Mouse (Mus musculus) heart, embryonic 15.5 days (tissue): ENCODE measurements around the gene Prkaca. TPM values are rescaled to one million over a fixed set of nuclear protein-coding genes. Genes with fewer than 3 reads are reported as not detected.

Experiments
- ATAC-seq: fragments of 200-750 bp; cut with Nextera tagmentation; replicated peaks from 2 replicates; pipeline ENCODE4 v1.8.0; 2017; ENCODE audit warnings: low read depth, moderate TSS enrichment; ENCODE audit not compliant: insufficient number of reproducible peaks, insufficient read depth, low FRiP score
- H3K27ac ChIP-seq: fragments of 300-500 bp; sonication (generic); 2 replicates; pipeline ENCODE4 v1.5.1; 2015; ENCODE audit warnings: mild to moderate bottlenecking, inconsistent platforms
- H3K27me3 ChIP-seq: fragments of 300-500 bp; sonication (generic); 2 replicates; pipeline ENCODE4 v1.6.1; 2015; ENCODE audit warnings: inconsistent platforms
- H3K36me3 ChIP-seq: fragments of 300-500 bp; sonication (generic); 2 replicates; pipeline ENCODE4 v1.6.1; 2015; ENCODE audit warnings: mild to moderate bottlenecking, inconsistent platforms
- H3K4me1 ChIP-seq: fragments of 300-500 bp; sonication (generic); replicated peaks from 2 replicates; pipeline ENCODE4 v1.6.1; 2015; ENCODE audit warnings: inconsistent platforms
- H3K4me2 ChIP-seq: fragments of 300-500 bp; sonication (generic); 2 replicates; pipeline ENCODE4 v1.6.1; 2015; ENCODE audit warnings: inconsistent platforms, mild to moderate bottlenecking, moderate library complexity
- H3K4me3 ChIP-seq: fragments of 300-500 bp; sonication (generic); 2 replicates; pipeline ENCODE4 v1.5.1; 2015; ENCODE audit warnings: mild to moderate bottlenecking, inconsistent platforms
- H3K9ac ChIP-seq: fragments of 300-500 bp; sonication (generic); 2 replicates; pipeline ENCODE4 v1.6.1; 2015; ENCODE audit warnings: mild to moderate bottlenecking, inconsistent platforms
- H3K9me3 ChIP-seq: fragments of 300-500 bp; sonication (generic); replicated peaks from 2 replicates; pipeline ENCODE4 v1.6.1; 2016; ENCODE audit warnings: inconsistent platforms
- WGBS: fragments of 180-500 bp; shearing (Covaris S2); methylation state at CpG from one replicate; pipeline ENCODE4 v1.1.7; 2015; ENCODE audit warnings: mixed read lengths; 5-methylcytosine and 5-hydroxymethylcytosine counted together
- polyA plus RNA-seq: library from polyadenylated mRNA; unstranded; fragments of >200 nt; fragmentation: Nextera tagmentation; extraction: Ambion mirVana; gene quantifications from 2 replicates; pipeline ENCODE4 v1.2.1, GENCODE M21; 2015

The Prkaca gene
- polyA plus RNA-seq, 1 experiment from 2014 or later: 260 TPM

DNA sequence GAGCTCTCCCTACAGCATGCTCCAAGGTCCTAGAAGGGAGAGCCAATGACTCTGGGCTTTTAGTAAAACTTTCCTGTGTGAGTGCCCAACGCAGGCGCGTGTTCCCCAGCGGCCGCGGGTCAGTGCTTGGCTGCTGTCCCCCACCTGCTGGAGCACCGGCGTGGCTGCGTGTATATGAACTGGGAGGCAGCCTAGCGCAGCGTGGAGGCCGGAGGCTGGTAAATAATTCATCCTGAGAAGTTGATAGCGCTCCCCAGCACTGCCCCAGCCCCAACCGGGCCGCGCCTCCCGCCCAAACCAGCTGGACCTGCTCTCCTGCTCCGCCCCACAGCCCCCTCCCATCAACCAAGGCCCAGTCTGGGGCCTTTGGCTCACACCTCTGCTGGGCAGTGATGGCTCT, 48.3 kb downstream of the Prkaca start, which contains the start of gene Palm3:
Gene Palm3 (plus strand): TSS at position 376 of the 400 bp plus-strand sequence.
- Histone ChIP-seq H3K36me3 (no peaks in the 10 kb centered on the region), H3K4me3 (no peak within 1 kb of the TSS), H3K4me1 (peaks cover 44% of the 10 kb centered on the region), H3K4me2 (peak within 1 kb of the TSS; percentile 22; the same call in 1 of the 2 replicates), H3K9me3 (no peaks in the 10 kb centered on the region), H3K27ac (no peak within 1 kb of the TSS), H3K9ac (no peak within 1 kb of the TSS), H3K27me3 (peaks cover 34% of the 10 kb centered on the region)
- WGBS: 10% methylated on average over 18 of the region's 18 CpGs
- ATAC-seq: no peak

DNA sequence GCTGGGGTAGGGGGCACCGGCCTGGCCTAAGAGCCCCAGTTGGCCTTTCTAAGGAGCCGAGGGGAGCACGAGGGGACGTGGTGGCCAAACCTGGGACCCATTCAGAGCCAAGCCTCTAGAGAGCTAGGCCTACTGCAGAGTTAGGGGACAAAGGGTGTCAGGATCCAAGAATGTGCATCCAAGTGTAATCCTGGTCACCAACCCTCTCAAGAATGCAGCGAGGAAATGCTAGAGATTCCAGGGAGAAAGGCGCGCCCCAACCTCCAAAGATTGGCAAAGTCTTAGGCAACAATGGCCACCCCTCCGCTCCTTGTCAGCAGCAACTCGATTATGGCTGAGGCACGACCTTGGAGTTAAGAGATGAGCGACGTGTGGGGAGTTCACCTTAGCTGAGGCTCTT, 48.8 kb downstream of the Prkaca start:
- Histone ChIP-seq H3K36me3 (no peaks in the 10 kb centered on the region), H3K27me3 (peaks cover 38% of the 10 kb centered on the region), H3K4me3 (no peak overlapping the region), H3K4me1 (peaks cover 47% of the 10 kb centered on the region), H3K4me2 (peak overlapping the region; percentile 22; the same call in 1 of the 2 replicates), H3K9ac (no peak overlapping the region), H3K9me3 (no peaks in the 10 kb centered on the region), H3K27ac (no peak overlapping the region)
- no peak for ATAC-seq
- WGBS: 53% methylated on average over 12 of the region's 12 CpGs

DNA sequence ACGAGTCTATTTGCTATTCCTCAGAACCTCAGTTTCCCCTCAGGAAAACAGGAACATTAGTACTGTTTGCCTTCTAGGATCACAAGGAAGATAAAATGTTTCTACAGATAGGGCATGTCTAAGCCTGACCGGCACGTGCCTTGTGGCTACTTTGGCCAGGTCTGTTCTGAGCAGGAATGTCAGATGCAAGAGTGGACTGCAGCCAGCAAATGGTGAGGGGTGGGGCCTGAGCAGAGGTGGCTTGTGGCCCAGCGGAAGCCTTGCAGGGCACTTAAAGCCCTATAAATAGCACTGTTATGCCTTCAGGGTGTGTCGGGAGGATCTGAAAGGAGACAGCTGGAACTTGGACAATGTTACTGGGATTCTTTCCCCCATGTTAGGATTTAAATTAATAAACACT, 50.3 kb downstream of the Prkaca start:
- Histone ChIP-seq H3K27me3 (peaks cover 54% of the 10 kb centered on the region), H3K4me2 (peak overlapping the region; percentile 23), H3K9me3 (no peaks in the 10 kb centered on the region), H3K9ac (no peak overlapping the region), H3K36me3 (no peaks in the 10 kb centered on the region), H3K4me3 (no peak overlapping the region), H3K27ac (peak overlapping the region; percentile 66), H3K4me1 (peaks cover 47% of the 10 kb centered on the region)
- WGBS: 6% methylated on average over 5 of the region's 5 CpGs
- ATAC-seq: peak; percentile 75

DNA sequence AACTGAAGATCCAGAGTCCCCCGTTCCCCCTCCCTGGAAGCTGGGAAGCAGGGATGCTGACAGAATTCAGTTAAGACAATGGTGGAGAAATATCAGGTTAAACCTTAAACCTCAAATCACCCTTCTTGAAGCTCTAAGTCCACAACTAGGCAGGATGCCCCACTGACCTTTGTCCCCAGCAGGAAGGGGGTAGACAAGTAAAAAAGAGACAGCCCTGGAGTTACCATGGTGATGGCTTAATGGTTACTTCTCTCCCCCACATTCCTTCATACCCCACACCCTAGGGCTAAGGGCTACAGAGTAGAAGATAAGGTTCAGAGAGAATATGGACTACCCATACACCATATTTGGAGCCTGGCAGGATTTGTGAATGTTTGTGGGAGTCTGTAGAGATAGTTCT, 50.8 kb downstream of the Prkaca start:
- WGBS: 29% methylated on average over 1 of the region's 1 CpGs
- Histone ChIP-seq H3K9me3 (no peaks in the 10 kb centered on the region), H3K9ac (no peak overlapping the region), H3K27me3 (peaks cover 58% of the 10 kb centered on the region), H3K4me2 (peak overlapping the region; percentile 23), H3K36me3 (no peaks in the 10 kb centered on the region), H3K27ac (peak overlapping the region; percentile 66), H3K4me3 (no peak overlapping the region), H3K4me1 (peaks cover 47% of the 10 kb centered on the region)
- ATAC-seq: no peak

DNA sequence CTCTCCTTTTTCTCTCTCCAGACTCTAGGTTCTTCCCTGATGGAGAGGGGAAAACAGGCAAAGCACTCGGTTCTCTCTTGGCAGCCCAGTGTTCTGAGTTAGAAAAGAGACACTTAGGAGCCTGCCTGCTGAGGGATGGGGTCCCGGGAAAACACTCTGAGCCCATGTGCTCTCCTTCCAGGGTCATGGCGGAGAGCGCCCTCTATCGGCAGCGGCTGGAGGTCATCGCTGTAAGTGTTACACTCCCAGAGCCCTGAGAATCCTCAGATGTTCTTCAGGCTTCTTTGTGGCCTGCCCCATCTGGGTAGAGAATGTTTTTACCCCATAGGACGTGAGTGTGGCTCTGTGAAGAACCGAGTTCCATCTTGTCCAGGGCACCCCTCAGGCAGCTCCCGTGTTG, 51.4 kb downstream of the Prkaca start:
- no peak overlapping the region for H3K9ac ChIP-seq
- WGBS: 21% methylated on average over 10 of the region's 10 CpGs
- H3K4me2 ChIP-seq: no peak overlapping the region
- no peak for ATAC-seq
- H3K27me3 ChIP-seq: peaks cover 62% of the 10 kb centered on the region
- H3K4me3 ChIP-seq: no peak overlapping the region
- H3K9me3 ChIP-seq: no peaks in the 10 kb centered on the region
- H3K36me3 ChIP-seq: no peaks in the 10 kb centered on the region
- peak overlapping the region; percentile 66; the same call in 1 of the 2 replicates for H3K27ac ChIP-seq
- H3K4me1 ChIP-seq: peaks cover 47% of the 10 kb centered on the region

DNA sequence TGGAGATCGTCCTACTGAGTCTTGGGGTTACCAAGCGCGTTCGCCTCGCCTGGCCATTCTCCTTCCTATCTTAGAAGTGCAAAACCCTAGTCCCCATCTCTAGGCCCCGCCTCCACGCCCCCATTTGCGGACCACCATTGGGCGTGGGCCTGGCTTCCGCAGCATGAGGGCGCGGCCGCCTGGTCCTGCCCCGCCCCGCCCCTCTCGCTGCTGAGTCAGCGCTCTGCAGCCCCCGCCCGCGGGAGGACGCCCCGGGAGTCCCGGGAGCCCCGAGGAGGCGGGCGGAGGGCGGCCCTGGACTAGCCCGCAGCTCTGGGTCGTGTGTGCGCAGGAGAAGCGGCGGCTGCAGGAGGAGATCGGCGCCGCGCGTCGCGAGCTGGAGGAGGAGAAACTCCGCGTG, 53.1 kb downstream of the Prkaca start:
- whole genome bisulfite sequencing: 1% methylated on average over 41 of the region's 41 CpGs
- peaks cover 53% of the 10 kb centered on the region for H3K27me3 ChIP-seq
- H3K4me3 ChIP-seq: peak overlapping the region; percentile 54
- H3K4me1 ChIP-seq: peaks cover 46% of the 10 kb centered on the region
- H3K9me3 ChIP-seq: no peaks in the 10 kb centered on the region
- peak overlapping the region; percentile 85 for H3K4me2 ChIP-seq
- no peak overlapping the region for H3K27ac ChIP-seq
- H3K9ac ChIP-seq: peak overlapping the region; percentile 43; the same call in 1 of the 2 replicates
- no peak; the same call in 1 of the 2 replicates for ATAC-seq
- no peaks in the 10 kb centered on the region for H3K36me3 ChIP-seq

DNA sequence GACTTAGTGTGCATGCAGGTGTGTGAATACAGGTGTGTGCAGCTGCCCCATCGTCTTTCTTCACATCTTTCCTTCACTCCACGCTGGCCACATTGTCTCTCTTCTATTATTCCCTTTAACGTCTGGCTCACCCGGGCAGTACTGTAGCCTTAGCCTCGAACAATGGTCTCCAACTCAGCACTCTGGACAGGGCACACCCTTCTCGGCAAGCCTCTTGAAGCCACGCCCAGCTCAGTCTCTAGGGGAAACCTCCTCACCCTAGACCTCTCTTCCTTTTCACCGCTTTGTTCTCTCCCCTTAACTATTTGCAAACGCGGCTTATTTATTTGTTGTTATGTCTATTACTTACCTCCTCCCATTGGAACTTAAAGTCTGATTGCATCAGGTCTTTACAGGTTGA, 54.7 kb downstream of the Prkaca start:
- H3K27ac ChIP-seq: no peak overlapping the region
- H3K27me3 ChIP-seq: peaks cover 41% of the 10 kb centered on the region
- no peak overlapping the region for H3K4me3 ChIP-seq
- ATAC-seq: no peak
- H3K36me3 ChIP-seq: no peaks in the 10 kb centered on the region
- H3K4me2 ChIP-seq: no peak overlapping the region
- H3K9ac ChIP-seq: no peak overlapping the region
- 13% methylated on average over 10 of the region's 10 CpGs for WGBS
- H3K4me1 ChIP-seq: peaks cover 30% of the 10 kb centered on the region
- no peaks in the 10 kb centered on the region for H3K9me3 ChIP-seq

DNA sequence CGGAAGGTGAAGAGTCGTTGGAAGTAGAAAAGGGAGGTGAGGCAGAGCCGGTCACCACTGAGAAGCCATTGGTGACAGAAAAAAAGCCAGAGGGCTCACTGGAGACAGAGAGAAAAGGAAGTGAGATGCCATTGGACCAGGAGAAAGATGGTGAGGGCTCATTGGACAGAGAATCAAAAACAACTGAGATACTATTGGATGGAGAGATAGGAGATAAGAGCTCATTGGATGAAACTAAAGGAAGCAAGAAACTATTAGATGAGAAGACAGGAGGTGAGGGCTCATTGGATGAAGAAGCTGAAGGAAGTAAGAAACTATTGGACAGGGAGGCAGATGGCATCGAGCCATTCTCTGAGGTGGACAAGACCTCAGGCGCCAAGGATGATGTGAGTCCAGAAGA, 56.5 kb downstream of the Prkaca start:
- Histone ChIP-seq H3K36me3 (no peaks in the 10 kb centered on the region), H3K4me3 (no peak overlapping the region), H3K9me3 (no peaks in the 10 kb centered on the region), H3K9ac (no peak overlapping the region), H3K27me3 (peaks cover 41% of the 10 kb centered on the region), H3K4me2 (no peak overlapping the region), H3K4me1 (peaks cover 12% of the 10 kb centered on the region), H3K27ac (no peak overlapping the region)
- WGBS: 87% methylated on average over 5 of the region's 5 CpGs
- ATAC-seq: no peak

DNA sequence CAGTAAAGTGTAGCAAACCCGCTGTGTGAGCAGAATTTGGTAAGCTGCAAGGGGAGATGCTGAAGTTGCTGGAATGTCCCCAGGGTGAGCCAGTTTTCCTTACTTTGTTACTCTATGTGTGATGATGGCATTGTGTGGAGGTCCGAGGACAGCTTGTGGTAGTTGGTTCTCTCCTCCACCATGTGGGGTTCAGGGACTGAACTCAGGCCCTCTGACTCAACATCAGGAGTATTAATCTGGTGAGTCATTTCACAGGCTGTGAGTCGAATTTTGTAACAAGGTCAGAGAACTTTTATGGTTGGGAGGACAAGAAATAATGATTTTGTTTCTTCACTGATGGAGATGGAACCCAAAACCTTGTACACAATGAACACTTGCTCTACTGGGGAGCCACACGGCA, 60.0 kb downstream of the Prkaca start:
- Histone ChIP-seq H3K4me1 (peaks cover under 1% of the 10 kb centered on the region; the same call in 1 of the 2 replicates), H3K4me3 (no peak overlapping the region), H3K4me2 (no peak overlapping the region), H3K27ac (no peak overlapping the region), H3K27me3 (peaks cover 12% of the 10 kb centered on the region), H3K36me3 (no peaks in the 10 kb centered on the region), H3K9me3 (no peaks in the 10 kb centered on the region), H3K9ac (no peak overlapping the region)
- 69% methylated on average over 4 of the region's 4 CpGs for WGBS
- no peak for ATAC-seq

DNA sequence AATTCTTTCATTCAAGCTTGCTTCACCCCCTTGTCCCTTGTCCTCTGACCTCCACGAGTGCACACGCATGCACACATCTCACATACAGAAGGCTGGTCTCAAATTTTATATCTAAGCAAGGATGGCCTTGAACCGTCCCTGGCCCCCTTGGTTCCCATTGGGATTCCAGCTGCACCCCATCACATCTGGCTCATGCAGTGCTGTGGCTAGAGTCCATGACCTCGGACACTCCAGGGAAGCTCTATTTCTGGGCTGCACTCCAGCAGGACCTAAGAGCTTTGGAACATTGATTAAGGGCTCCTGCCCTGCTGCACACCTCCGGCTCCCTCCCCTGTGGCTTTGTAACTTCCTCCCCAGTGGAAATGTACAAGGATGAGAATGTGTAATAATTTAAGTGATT, 65.2 kb downstream of the Prkaca start:
- 57% methylated on average over 5 of the region's 5 CpGs for WGBS
- H3K27me3 ChIP-seq: peaks cover 6% of the 10 kb centered on the region; the same call in 1 of the 2 replicates
- no peak for ATAC-seq
- no peak overlapping the region for H3K4me2 ChIP-seq
- H3K27ac ChIP-seq: no peak overlapping the region
- no peaks in the 10 kb centered on the region for H3K36me3 ChIP-seq
- no peak overlapping the region for H3K9ac ChIP-seq
- H3K9me3 ChIP-seq: no peaks in the 10 kb centered on the region
- H3K4me1 ChIP-seq: peaks cover 19% of the 10 kb centered on the region
- H3K4me3 ChIP-seq: no peak overlapping the region

DNA sequence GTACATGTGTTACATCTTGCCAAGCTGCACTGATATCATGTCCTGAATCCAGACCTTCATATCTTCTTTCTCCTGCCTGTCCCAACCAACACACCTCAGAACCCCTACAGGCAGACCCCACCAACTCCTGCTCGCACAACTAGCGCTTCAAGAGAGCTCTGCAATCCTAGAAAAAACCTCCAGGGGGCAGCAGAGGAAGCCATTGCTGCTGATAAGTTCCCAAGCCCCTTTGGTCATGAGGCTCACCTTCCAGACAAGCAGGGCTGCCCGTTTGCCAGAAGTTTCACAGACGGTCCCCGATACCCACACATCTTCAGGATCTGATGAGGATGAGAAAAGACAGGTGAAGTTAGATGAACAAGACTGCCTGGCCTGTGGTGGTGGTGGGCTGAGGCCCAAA, 66.3 kb downstream of the Prkaca start:
- Histone ChIP-seq H3K36me3 (no peaks in the 10 kb centered on the region), H3K27me3 (peaks cover 16% of the 10 kb centered on the region), H3K27ac (no peak overlapping the region), H3K4me2 (no peak overlapping the region), H3K4me3 (no peak overlapping the region), H3K9ac (no peak overlapping the region), H3K4me1 (peaks cover 20% of the 10 kb centered on the region), H3K9me3 (no peaks in the 10 kb centered on the region)
- no peak for ATAC-seq
- WGBS: 8% methylated on average over 5 of the region's 5 CpGs
